Mouse (Mus musculus): ENCODE data around the gene Gpr132.

DNA sequence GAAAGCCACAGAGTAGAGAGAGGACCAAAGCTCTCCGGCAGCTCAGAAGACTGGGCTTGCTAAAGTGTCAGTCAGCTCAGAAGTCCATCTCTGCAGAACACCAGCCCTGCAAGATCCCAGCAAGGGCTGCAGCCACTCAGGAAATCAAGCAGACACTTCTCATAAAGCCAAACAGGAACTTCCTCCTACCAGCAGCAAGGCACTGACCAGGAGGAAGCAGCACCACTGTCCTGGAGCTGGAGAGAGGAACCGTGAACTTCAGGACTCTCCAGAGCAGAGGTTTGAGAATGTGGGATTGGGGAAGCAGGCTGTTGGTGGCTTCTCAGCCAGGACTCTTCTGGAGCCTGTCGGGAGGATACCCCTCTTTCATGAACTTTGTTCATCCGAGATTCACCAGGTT lies 26.9 kb upstream of the Gpr132 start:
- TF ChIP-seq HCFC1 (IDR thresholded peaks at IDR 0.05; ENCODE audit: low read depth, low read length) (no peak), CTCF (conservative IDR thresholded peaks at IDR 0.05 in 1 of 2, IDR thresholded peaks at IDR 0.05 in 1 of 2; ENCODE audit: low read depth in 2 of 2, low read length in 2 of 2) (no peak), ZMIZ1 (IDR thresholded peaks at IDR 0.05; ENCODE audit: low read depth, low read length) (no peak), EP300 (IDR thresholded peaks at IDR 0.05; ENCODE audit: low read length) (no peak), MYC (IDR thresholded peaks at IDR 0.05; ENCODE audit: low read depth, low read length) (no peak), KAT2A (IDR thresholded peaks at IDR 0.05; ENCODE audit: insufficient replicate concordance, low read length) (no peak), POLR2A (IDR thresholded peaks at IDR 0.05; ENCODE audit: low read depth, low read length) (no peak), ZC3H11A (IDR thresholded peaks at IDR 0.05; ENCODE audit: low read depth, low read length) (no peak)
